Mouse (Mus musculus): Measurements from ENCODE around the gene Gipc2. TPM values are rescaled to one million over a fixed set of nuclear protein-coding genes. Genes with fewer than 3 reads are reported as not detected.

Gipc2 gene
- total RNA-seq, 2 experiments from 2014 or later: 3.8 to 5.4 TPM

DNA sequence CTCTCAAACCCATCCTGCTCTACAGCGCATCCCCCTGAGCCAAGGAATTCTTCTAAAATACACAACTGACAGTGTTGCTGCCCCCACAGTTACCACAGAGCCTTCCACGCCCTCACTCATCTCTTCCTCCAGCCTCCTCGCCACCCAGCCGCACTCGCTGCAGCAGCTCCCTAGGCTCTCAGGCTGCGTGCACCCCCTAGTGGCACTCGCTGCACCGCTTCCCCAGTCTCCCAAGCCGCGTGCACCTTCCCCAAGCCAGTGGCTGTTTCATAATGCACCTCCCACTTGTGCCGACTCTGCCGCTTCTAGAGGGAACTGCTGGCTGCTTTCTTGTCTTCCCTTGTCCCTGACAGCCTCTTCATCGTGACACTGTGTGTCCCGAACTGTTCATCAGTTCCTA is 60.7 kb downstream of the Gipc2 start:
- peak; percentile 58 to 73 for DNase-seq
- intact Hi-C loops (cut with DNase I): loop anchor here (10.0 kb wide), 1 partner anchor 239 kb away; the partner anchor contains the start of genes Miga1 and Usp33

DNA sequence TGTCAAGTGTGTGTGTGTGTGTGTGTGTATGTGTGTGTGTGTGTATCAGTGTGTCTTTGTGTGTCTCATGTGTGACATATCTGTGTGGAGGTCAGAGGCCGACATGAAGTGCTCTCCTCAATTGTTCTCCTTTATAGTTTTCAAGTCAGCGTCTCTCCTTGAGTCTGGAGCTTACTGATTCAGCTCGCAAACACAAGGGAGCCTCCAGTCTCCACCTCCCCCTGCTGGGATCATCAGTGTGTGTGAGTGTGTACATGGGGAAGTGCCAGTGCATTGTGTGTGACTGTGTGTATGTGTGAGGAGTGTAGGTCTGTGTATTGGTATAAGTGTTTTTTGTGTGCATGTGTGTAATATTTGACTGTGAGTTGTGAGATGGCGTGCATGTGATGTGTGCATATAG is 62.6 kb downstream of the Gipc2 start:
- intact Hi-C loops (cut with DNase I): loop anchor here (10.0 kb wide), 1 partner anchor 241 kb away; the partner anchor contains the start of genes Miga1 and Usp33

DNA sequence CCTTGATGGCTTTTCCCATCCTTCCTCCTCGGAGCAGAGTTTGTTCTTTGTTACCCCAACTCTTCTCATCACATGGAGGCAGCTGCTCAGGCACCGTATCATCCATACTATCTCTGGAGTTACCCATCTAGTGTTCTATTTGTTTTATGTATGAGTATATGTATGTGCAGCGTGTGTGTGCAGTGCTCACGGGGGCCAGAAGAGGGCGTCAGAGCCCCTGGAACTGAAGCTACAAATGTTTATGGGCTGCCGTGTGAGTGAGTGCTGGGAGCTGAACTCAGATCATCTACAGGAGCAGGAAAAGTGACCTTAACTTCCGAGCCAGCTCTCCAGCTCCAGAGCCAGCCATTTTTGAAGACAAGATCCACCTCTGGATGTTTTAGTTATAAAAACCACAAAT is 64.6 kb downstream of the Gipc2 start:
- DNase-seq: no peak
- intact Hi-C loops (cut with DNase I): loop anchor here (10.0 kb wide), 1 partner anchor 243 kb away; the partner anchor contains the start of genes Miga1 and Usp33

More for the DNA sequence above, 62.6 kb downstream of the Gipc2 start:
- DNase-seq: no peak

DNA sequence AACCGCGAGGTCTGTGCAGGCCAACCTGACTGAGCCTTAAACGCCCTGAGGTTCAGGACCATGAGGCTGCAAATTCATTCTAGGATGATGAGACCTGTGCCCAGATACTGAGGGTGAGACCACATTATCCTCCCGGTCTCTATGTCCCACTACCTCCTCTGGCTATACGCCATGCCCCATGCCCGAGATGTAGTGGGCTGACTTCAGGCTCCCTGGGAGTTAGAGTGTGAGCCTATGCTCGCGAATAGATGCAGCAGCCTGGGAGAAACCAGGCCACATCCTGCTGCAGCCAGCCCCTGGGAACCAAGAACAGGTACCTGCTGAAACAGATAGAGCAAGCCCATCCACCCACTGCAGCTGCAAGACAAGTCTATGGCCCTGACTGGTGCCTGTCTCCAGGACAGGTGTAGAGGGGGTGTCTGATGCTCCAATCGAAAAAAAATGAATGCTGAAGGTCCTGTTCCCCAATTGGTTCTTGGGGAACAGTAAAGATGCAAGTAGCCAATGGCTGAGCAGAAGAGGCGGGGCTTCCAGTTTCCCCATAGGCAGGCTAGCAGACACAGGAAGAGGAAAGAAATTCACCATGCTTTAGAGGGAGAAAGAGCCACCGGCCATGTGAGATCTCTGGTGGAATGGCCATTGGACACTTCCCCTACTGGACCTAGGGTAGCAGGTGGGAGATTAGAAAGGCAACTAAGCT is 65.8 kb downstream of the Gipc2 start:
- intact Hi-C loops (cut with DNase I): loop anchor here (10.0 kb wide), 1 partner anchor 245 kb away; the partner anchor contains the start of genes Miga1 and Usp33
- DNase-seq: no peak

DNA sequence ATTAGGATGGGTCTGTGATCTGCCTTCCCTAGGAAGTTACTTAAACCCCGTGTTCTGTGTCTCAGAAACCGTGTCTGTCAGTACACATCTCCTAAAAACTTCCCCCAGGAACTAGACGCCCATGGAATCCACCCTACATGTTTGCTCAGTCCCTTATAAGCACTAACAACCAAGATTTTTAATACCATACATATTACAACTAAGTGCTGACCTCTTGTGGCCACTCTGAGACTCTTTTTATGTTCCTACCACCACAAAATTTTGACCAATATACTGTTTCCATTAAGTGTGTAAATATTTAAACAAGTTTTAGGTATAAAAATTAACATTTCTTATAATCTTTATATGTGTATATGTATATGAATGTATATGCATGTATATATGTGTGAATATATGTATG is 71.0 kb downstream of the Gipc2 start:
- DNase-seq: peak in 1 of 2 experiments; percentile 49
- intact Hi-C loops (cut with DNase I): no loop called here

DNA sequence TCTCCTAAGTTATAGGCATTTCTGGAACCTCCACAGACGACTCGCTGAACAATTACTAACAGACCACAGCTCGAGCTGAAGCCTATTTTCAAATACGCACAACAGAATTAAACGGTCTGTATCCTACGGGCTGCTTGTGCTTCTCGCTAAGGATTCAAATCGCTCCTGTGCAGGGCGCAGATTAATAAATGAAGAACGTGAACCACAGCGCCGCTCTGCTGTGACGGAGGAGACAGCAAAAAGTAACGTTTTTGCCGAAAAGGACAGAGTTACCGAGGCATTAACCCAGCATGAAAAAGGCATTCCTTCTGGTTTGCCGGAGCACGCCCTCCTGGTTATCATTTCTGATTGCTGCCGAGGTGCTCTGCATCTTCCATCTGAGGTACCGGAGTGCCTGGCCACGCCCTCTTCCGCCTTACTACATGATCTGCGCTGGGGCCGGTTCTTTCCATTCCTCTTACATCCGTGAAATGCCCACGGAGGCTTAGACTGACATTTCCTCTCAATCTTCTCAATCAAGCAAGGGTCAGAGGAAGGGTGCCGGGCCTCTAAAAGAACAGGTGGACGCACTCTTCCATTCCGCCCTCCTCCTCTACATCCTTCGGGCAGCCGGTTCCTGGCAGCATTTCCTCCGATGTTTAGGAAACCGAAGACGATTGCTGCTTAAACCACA is 73.5 kb downstream of the Gipc2 start:
- intact Hi-C loops (cut with DNase I): loop anchor here (2.0 kb wide), 1 partner anchor 376 kb away; no protein-coding TSS in a partner anchor
- no peak for DNase-seq

DNA sequence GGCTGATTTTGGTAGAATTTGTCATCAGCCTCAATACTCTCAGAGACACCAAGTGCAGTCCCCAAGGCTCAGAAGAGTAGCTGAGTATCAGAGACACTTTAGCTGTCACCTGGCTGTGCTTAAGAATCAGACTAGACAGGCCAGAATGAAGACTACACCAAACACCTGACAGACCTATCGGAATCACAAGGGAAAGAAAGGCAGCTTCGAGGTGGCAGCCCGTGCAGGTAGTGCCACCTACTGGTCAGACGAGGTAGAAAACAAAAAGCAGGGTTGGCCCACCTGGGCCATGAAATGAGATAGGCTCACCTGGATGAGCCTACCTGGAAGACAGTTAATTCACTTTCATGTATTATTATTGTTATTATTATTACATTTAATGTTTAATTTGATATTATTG is 76.9 kb downstream of the Gipc2 start:
- DNase-seq: peak; percentile 41 to 67
- intact Hi-C loops (cut with DNase I): loop anchor here (1.0 to 2.0 kb wide), 3 partner anchors 253 to 314 kb away; no protein-coding TSS in a partner anchor

DNA sequence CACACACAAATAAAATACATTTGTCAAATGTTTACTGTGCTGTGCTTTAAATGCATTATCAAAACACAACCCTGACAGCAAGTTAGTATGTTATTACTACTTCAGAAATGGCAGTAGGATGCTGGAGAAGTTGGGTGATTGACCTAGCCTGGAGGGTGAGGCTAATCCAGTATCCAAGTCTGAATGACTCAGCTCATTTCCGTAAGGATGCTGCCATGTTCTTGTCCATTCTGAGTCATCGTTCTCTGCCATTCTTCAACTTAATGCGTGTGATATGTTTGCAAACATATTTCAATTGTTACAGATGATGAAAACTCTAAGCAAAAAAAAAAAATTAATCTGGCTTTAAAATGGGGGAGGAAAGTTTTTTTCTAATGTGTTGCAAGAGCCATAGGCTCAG is 84.6 kb downstream of the Gipc2 start:
- intact Hi-C loops (cut with DNase I): no loop called here
- no peak for DNase-seq

DNA sequence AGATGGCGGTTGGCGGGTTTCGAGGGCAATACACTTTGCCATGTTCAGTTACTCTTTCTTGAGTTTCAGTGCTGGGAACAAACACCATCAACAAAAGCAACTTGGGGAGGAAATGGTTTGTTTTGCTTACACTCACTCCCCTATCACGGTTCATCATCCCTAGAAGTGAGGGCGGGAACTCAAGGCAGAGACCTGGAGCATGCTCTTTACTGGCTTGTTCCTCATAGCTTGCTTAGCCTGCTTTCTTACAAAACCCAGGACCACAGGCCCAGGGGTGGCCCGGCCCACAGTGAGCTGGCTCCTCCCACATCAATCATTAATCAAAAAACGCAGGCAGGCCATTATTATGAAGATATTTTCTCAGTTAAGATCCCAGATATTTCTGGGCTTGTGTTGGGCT is 89.9 kb downstream of the Gipc2 start:
- intact Hi-C loops (cut with DNase I): no loop called here
- no peak for DNase-seq

DNA sequence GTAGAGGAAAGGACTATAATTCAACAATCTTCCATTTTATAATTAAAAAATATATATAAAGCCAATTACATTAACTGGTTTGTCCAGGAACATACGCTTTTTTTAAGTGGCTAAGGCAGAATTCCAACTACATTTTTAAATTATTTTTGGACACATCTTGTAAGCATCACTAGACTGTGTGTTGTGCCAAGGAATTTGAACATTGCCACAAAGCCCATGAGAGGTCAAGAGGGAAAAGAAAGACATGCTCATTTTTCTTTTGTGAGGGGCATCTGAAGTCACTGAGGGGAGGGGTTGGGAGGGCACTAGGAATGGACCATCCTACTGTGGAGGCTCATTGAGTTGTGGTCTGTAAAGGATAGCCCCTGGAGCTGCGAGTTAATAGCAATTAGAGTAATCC is 97.0 kb downstream of the Gipc2 start:
- intact Hi-C loops (cut with DNase I): loop anchor here (5.0 kb wide), 1 partner anchor 177 kb away; no protein-coding TSS in a partner anchor
- DNase-seq: no peak

DNA sequence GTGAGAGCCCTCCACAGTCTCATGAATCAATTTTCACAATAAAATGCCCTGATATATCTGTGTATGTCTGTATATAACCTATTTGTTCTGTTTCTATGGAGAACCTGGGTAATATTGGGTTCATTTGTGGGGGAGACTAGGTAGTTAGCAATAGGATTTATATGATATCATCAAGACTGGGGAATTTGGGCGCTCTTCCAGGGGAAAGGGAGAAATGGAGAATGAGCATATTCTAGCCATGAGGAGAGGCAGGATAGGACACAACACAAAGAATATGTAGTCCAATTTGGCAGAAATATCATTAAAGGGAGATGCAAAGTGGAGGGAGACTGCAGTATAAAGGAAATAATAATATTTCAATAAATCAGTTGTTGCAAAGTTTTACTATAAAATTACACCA is 97.7 kb downstream of the Gipc2 start:
- intact Hi-C loops (cut with DNase I): loop anchor here (5.0 kb wide), 1 partner anchor 176 kb away; no protein-coding TSS in a partner anchor
- no peak for DNase-seq

DNA sequence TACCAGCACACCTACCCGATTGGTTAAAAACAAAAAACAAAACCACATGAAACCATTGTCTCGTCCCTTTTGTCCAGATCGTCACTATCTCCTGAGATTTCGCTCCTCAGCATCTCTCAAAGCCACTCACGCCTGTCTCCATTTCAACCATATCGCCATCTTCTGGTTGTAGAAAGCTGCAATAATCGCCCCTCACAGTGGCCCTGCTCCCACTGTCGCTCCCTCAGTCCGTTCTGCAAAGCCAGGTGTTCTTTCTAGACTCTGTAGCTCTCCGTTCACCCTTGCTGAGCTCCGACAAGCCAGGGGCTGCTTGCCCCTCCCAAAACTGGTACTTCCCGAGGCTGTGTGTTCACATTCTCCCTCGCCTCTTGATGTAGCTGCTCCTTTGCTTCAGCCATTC is 99.3 kb downstream of the Gipc2 start:
- intact Hi-C loops (cut with DNase I): loop anchor here (1.0 to 5.0 kb wide), 2 partner anchors 174 to 230 kb away; no protein-coding TSS in a partner anchor
- DNase-seq: peak; percentile 10 to 17

DNA sequence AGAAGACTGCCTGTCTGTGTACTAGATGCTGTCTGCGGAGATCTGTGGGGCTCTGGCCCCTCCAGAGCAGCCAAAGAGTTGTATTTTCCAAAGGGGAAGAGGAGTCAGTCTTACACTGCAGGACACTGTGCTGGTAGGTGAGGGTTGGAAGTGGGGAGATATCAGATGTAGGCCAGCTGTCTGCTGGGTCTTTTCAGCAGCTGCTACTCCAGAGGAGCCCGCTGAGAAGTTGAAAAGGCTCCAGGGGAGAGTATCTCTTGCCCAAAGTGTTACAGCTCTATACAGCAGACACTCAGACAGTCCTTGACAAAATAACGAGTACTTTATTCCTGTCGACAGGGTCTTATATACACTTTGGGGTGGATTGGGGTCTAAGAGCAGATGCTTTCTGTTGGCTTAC is 100.2 kb downstream of the Gipc2 start:
- DNase-seq: no peak
- intact Hi-C loops (cut with DNase I): loop anchor here (1.0 to 5.0 kb wide), 2 partner anchors 174 to 230 kb away; no protein-coding TSS in a partner anchor

DNA sequence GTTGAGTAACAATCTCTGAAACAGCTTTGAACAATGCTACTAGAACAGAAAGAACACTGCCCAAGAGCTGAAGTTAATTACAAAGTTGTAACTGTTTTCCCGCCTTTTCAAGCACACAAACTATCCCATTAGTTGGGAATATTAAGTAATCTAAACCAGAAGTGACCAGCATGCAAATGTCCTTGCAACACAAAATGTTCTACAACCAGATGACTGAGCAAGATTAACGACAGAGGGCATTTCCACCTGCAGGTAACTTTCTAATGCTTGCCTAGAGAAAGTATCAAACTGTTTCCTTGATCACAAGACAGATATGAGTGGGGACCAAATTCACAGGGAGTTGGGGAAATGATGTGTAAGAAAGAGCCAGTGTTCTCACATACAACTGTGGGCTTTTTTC is 101.9 kb downstream of the Gipc2 start:
- DNase-seq: no peak
- intact Hi-C loops (cut with DNase I): no loop called here

DNA sequence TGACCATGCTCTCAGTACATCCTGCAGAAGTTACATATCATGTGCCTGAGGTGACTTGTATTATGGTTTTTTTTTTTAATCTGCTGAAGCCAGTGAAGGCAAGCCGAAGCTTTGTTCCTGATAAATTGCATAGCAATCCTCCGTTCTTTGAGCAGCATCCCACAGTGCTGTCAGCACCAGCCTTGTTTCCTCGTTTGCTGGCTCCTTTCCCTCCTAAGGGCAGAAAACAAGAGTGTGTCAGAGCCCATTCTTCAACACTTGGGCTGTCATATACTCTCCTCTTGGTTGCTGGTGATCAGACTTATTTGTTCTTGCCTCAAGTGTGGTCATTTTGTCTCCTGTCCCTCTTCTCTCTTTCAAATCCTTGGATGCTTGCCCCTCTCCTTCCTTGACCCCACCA is 103.2 kb downstream of the Gipc2 start:
- intact Hi-C loops (cut with DNase I): no loop called here
- DNase-seq: peak; percentile 18 to 22

DNA sequence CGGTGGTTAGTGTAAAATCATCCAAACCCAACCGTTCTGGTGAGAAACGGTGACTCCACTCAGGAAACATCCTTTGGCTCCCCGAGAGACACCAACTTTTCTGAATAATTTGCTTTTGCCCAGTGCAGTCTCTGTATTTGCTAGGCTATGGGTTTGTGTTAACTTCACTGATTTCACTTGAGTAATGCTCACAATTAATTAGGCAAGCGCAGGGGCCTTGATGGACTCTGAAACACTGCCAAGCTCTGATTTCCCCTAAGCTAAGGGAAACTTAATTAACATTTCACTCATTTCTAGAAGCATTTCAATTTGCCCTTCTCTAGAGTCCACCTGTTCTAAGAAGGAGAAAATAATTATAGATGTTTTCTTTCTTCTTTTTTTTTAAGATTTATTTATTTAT is 104.9 kb downstream of the Gipc2 start:
- intact Hi-C loops (cut with DNase I): no loop called here
- no peak for DNase-seq

DNA sequence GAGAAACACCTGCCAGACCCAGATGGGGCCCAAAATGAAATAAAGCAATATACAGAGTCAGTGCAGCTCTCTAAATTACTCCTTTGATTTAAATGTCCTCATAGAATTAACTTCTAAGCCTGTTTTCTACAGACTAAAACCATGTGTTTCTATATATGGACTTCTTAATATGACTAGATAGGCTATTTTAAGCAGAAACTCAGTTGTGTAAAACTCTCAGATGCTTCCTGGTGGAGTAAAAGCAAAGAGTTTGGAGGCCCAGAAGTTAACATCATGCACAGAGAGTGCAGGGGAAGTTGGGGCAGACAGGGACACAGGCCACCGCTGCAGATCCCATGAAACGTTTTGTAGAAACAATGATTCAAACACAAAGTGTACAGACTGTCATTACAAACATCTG is 107.8 kb downstream of the Gipc2 start:
- no peak for DNase-seq
- intact Hi-C loops (cut with DNase I): no loop called here

DNA sequence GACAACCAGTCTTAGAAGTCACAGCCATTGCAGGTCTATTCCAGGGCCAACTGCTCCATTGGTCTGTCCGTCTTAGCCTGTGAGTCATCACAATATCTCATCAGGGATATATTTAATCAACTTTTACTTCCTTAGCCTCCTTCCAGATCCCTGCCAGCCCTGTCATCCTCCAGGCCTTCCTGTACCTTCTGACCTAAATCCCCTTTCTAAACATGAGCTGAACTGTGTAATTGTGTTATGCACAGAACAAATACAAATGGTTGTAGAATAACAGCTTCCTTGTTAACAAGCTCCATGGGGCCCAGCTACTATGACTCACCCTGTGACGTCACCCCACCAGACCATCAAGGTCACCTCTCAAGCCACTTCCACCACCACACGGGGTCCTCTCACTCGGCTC is 111.8 kb downstream of the Gipc2 start:
- intact Hi-C loops (cut with DNase I): no loop called here

DNA sequence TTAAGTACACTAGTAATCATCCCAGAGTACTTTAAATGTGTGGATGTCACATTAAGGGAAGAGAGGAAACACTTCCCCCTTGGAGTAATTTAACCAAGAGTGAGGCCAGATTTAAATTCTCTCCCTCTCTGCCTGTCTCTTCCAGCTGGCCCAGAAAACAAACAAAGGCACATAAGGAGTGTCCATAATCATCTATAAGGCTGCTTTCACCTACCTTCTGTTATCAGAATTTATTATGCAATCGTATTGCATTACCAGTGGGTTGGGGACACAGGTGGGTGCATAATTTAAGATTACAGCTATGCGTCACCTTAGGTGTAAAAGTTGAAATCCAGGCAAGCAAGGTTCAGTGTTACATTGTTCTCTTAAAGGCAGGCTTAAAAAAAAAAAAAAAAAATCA is 114.1 kb downstream of the Gipc2 start:
- intact Hi-C loops (cut with DNase I): no loop called here
- no peak for DNase-seq

More for the DNA sequence above, 111.8 kb downstream of the Gipc2 start:
- DNase-seq: no peak

DNA sequence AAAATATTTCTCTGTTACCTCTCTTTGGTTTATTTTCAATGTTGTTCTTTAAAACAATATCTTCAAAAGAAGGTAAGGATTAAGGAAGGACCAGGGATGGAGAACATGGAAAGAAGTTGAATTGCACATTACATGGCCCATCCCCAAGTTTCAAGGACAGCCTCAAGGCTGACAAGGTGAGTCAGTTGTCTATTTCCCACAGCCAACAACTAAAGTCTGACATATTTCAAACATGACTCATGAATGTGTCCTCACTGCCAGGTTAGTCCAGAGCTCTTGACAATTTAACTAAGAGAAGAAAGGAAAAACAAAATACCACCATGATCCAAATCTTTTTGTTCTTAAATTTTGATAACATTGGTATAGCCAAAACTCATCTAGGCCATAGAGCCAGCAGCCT is 118.1 kb downstream of the Gipc2 start:
- intact Hi-C loops (cut with DNase I): no loop called here
- no peak for DNase-seq

DNA sequence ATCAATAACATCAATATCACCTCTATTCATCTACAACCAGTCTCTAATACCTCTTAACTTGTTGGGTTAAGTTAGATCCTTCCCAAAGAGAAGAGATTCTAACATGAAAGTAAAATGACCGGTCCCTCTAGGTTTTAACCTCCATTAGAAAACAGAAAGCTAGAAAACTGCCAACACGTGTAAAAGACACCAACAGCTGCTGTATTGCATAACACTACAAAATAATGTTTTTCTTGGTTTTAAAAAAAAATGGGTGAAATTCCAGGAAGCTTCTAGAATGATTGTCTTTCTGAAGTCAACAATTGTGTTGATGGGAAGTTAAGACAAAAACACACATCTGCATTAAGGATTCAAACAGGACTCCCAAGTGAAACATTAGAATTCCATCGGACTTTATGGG is 119.1 kb downstream of the Gipc2 start:
- intact Hi-C loops (cut with DNase I): no loop called here
- DNase-seq: no peak
